Mouse (Mus musculus) large intestine, adult 2 months (tissue): ENCODE results near the gene Tufm. TPM values are rescaled to one million over a fixed set of nuclear protein-coding genes. Genes with fewer than 3 reads are reported as not detected.
"Not testable (repeated sequence)": the region's sequence is repeated elsewhere in the genome, so short reads cannot be mapped to it uniquely, and the experiment has no call there.

ENCODE experiments used
- DNase-seq: peaks from one replicate; pipeline ENCODE4 v3.0.0-alpha.2; 2012; ENCODE audit warnings: low read depth, low spot score
- WGBS: fragments of 180-500 bp; shearing (Covaris S2); methylation state at CpG from one replicate; pipeline ENCODE4 v1.1.7; 2018; 5-methylcytosine and 5-hydroxymethylcytosine counted together
- polyA plus RNA-seq: library from polyadenylated mRNA; depleted of rRNA; stranded (reverse); fragments of >200 nt; gene quantifications from 2 replicates; pipeline ENCODE4 v1.2.3, GENCODE M21; 2012

The Tufm gene
- polyA plus RNA-seq, 1 experiment: 163 TPM

DNA sequence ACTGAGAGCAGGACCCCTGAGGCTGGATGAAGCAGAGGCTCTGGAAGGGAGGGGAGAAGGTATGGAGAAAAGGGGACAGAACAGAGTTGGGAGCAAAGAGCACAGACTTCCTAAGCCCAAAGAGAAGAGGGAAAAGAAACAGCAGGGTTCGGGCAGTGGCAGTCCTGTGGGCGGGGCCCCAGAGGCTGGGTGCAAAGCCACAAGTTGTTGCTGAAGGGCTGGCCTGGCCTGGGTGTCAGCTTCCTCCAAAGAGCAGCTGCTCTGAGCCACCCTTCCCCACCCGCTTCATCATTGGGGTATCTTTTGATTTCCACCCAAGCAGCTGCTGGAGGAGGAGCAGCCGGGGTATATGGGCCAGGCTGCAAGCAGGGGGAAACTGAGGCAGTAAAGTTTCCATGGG is 23.0 kb upstream of the Tufm start:
- DNase-seq: no peak
- WGBS: 58% methylated on average over 4 of the region's 4 CpGs

DNA sequence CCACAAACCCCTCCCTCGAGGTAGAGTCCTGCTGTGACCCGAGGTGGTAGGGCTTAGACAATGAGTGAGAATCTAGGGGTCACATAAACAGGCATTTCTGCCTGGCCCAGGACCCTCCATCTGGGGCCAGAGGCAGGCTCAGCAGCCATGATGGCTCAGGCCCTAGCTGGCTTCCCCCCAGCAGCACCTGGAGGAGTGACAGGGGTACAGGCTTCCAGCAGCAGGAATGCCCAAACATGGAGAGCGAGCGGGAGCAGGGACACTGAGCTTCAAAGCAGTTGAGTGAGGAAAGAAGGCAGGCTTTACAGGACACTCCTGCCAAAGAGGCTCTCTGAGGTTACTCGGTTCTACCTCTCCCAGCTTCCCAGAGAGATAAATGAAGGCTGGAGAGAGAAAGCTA is 22.3 kb upstream of the Tufm start:
- DNase-seq: no peak
- WGBS: 54% methylated on average over 5 of the region's 5 CpGs

DNA sequence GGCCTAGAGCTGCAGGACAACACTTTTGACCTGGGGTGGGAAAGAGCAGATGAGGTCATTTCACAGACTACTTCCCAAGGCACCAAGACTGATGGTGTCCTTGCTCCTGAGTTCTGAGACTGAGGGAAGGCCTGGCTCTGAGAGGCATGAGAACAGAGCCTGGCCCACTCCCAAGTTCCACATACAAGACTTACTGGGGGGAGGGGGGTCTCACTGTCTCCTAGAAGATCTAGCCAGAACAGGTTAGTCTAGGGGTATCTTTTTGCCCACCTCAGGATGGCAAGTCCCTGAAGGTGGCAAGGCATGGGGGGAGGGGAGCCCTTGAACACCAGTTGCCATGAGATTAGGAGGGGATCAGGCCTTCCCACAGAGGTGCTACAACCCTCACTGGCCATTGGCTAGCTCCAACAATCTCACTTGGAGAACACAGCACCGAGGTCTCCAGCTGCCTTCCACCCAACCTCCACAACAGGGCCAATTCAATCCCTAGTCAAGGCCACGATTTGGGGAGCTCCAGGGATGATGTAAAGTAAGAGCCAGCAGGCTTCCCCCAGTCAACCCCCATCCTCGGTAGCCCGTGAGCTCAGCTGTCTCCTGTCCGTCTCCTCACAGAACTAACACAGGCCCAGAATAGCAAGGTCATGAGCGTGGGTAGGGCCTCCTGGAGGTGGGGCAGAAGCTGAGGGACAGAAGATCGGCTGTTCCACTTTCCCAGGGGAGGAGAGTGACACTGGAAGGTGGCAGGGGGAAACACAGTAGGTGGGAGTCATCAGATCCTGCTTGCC is 21.7 kb upstream of the Tufm start:
- DNase-seq: no peak
- WGBS: 48% methylated on average over 7 of the region's 7 CpGs

DNA sequence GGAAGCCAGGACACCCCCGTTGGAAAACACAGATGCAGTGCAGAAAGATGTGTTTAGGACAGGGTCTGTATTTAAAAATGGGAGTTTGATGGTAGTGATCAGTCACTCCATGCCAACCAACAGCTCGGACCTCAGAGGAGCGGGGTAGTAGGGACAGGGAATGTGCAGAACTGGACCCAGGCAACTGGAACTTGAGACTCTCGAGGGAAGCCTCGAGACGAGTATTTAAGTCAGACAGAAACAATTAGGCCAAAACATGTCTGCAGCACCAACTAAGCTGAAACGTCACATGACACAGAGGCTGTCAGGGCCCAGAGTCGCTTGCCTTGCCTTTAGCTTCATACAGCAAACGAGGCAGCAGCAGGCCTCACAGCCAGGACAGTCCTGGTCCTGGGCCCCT is 21.0 kb upstream of the Tufm start:
- 72% methylated on average over 9 of the region's 9 CpGs for WGBS

DNA sequence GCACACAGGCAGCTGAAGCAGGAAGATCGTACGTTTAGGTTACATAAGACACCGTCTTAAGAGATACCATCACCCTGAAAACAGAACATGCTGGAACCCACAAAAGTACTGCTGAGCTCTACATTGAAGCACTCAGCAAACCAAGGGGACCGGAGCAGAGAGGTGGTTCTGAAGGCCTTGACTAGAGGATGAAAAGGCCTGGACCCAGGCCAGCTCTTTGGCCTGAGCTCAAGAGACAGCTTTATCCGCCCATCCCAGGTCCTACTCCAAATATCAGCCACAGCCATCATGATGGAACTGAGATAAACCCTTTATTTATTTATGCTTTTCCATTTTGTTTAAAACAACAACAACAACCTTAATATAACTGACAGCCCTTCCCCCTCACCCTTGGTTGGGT is 20.5 kb upstream of the Tufm start:
- DNase-seq: no peak
- 75% methylated on average over 5 of the region's 5 CpGs for WGBS

More for the DNA sequence above, 21.0 kb upstream of the Tufm start:
- no peak for DNase-seq

DNA sequence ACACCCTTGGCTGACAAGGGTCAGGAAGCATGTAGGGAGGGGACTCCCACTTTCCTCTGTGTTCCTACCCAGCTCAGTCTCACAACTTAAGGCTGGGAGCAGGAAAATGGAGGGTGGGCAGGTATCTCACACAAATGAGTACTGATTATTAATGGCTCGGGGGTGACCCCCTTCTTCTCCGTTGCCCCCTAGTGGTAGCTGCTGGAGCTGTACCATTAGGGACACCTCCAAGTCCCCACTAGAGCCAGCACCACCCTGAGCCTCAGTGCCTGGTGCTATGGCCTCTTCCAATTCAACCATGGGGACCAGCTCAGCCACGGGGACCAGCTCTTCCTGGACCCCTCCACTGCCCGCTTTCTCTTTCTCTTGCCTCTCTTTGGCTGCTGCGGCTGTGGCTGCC is 19.9 kb upstream of the Tufm start:
- 66% methylated on average over 5 of the region's 5 CpGs for WGBS
- DNase-seq: no peak

DNA sequence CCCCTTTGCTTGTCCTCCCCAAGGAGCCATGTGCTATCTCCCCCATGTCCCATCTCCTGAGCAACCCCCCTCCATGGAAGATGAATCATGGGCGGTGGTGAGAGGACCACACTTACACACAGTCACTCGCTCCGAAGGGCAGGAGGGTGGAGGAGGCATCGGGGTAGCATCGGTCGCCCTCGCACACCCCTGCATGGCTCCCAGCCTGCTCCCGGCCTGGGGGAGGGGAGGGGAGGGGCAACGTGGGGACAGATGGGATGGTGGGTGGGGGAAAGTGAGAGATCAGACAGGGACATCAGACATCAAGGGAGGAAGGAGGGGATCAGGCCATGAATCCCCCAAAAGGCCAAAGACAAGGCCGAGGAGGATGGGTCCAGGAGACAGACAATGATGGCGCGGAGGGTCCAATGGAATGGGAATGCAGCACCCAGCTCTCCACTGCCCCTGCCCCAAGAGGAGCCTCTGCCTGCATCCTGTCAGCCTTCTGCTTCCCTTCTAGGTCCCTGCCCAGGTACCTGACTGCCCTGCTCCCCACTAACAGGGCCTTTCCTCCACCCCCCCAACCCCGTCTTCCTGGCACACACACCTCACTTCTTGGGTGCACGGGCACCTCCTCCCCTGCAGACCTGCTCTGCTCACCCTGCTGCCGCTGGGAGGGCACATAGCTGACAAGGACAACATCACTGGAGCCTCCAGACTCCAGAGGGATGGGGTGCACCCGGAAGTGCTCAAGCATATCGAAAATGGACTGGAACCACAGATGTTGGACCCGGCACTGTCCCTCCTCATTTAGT is 19.1 kb upstream of the Tufm start:
- 92% methylated on average over 18 of the region's 18 CpGs for WGBS
- DNase-seq: no peak

DNA sequence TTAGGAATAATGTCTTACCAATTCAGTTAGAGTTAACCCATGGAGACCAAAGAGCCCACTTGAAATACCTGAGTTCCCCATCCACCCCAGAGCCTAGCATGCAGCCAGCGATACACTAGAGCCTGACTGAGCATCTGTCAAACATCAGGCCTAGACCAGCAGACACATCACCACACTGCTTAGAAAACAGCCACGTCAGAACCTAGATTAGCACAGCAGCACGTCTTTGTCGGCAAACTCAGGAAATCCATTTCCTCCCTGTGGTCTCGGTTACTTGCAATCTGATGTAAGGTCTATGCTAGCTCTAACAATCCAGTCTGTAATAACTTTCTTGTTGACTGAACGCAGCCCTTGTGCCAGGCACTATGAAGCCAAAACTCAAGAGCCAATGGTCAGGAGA is 17.1 kb upstream of the Tufm start:
- WGBS: 81% methylated on average over 6 of the region's 6 CpGs
- no peak for DNase-seq

DNA sequence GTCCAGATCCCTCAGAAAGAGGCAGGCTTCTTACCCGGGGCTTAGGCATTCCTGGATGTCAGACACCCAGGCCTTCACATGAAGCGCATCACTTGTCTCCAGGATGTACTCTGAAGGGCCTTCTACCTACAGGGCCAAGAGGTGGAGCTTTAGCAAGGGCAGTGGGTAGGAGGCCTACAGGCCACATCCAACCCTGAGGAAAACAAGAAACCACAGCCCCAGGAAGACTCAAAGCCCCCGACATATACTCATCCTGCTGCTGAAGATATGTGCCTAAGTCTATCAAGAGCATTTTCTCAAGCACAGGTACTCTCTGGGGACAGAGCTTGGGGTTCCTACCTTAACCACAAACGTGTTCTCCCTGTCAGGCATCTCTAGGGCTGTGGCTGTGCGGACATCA is 15.8 kb upstream of the Tufm start:
- 91% methylated on average over 5 of the region's 5 CpGs for WGBS
- no peak for DNase-seq

DNA sequence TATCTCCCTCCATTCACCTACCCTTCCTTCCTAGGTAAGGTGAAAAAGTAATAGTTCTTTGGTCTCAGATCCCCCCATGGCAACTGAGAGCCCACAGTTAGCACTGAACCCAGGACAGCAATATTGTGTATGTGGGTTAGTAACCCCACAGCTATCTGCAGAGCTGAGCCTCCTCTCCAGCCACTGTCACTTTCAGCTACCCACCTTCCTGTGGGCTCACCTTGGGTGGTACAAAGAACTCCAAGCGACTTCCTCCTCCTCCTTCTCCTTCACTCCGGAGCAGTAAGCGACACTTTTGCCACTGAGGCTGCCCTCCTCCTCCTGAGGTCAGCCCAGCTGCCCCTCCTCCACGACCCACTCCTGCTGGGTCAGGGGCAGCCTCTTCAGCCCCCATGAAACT is 15.3 kb upstream of the Tufm start:
- WGBS: 82% methylated on average over 4 of the region's 4 CpGs
- no peak for DNase-seq

DNA sequence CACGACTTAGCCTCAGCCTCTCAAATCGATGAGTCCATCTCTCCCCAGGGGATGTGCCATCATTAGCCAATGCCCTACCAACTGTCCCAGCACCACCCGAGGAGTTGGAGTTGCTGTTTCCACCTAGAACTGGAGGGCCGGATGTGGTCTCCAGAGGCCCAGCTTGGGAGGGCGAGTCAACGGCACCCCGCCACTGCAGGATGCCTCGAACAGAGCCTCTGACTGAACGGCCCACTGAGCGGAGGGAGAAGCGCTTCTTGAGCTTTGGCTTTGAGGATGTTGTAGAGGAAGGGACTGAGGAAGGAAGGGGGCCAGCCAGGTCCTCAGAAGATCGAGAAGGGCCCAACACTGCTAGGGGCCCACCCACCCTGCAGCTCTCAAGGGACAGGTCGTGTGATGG is 14.9 kb upstream of the Tufm start:
- DNase-seq: no peak
- WGBS: 81% methylated on average over 13 of the region's 13 CpGs

DNA sequence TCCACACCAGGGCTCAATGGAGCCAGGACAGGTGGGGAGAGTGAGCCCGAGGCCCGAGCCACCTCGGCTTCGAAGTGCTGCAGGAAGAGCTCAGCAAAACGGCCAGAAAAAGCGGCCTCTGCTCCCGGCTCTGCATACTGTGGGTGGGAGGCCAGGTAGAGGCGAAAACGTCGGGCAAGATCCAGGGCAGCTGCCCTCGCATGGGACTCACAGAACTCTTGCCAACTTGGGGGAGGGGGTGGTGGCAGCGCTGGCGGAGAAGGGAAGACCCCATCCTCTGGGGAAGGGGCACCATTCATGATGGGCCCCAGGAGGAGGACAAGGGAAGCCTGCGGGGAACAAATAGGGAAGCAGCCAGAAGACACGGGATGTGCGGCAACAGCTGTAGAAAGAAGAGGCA is 14.4 kb upstream of the Tufm start:
- no peak for DNase-seq
- 90% methylated on average over 16 of the region's 16 CpGs for WGBS

DNA sequence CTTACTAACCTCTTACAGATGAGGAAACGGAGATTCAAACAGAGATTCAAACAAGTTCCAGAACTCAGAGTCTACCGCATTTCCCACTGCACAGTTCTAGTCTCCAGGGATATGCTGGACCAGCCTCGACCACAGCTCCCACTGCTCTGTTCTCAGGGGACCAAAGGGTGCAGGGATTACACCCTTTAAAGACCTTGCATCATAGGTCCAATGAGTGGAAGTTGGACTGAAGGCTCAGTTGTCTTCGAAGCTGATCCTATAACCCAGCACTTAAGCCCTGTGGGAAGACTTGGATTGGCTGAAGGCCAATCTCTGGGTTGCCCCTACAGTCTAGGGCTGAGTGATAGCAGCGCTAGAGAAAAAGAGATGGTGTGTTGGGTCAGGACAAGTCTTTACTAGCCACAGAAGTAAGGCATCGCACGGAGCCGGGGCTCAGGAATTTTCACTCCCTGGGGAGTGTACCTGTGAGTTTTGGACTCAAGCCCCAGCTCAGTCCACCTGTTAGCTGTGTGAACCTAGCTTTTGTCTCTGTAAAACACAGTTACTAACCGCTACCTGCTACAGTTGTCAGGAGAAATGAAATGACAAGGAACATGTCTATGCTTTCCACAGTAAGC is 13.6 kb upstream of the Tufm start:
- 58% methylated on average over 9 of the region's 9 CpGs for WGBS
- DNase-seq: no peak

DNA sequence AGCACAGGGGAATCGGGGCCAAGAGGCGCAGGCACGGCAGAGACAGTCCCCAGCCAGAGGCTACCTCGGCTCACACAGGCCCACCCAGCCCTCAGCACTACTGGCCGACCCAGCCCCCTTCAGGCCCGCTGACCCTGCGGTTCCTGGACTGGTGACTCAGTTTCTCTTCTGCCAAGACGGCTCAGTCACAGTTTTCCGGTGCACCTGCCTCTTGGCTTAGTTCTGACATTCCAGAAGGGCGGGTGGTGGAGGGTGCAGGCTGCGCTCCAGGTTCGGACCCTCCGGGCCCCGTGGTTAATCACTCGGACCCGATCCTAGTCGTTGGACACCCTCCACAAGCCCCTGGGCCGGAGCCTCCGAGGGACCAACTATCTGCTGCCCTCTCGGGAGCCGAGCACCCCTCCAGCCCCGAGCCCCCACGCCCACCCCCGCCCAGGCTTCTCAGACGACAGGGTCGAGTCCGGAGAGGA is 12.6 kb upstream of the Tufm start:
- under 1% methylated on average over 27 of the region's 27 CpGs for WGBS
- DNase-seq: no peak

DNA sequence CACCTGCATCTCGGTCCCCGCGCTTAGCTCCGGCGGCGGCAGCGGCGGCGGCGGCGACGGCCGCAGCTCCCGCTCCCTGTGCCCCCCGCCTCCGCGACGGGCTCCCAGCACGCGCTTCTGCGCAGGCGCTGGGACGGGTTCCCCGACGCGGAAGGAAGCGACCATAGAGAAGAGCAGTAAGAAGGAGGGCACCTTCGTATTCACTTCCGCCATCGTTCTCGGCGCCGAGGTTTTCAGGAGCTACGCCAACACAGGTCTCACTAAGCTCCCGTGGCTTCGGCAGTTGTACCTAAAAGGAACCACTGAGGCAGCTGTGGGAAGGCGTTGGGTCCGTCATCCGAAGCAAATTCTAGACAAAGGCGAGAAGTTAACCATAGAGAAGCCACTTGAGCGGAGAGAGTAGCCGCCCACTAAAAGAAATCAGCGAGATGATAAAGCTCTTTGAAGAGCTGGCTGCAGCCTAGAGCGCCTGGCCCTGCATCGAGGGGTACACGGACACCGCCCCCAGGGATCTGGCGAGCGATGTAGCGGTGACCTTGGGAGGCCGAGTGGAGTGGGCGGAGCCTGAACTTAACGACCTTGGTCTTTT is 12.1 kb upstream of the Tufm start, which contains the start of gene Sh2b1:
Gene Sh2b1 (minus strand): TSS at position 432 of the 589 bp plus-strand sequence.
- WGBS: under 1% methylated on average over 53 of the region's 53 CpGs
- DNase-seq: peak; percentile 66

DNA sequence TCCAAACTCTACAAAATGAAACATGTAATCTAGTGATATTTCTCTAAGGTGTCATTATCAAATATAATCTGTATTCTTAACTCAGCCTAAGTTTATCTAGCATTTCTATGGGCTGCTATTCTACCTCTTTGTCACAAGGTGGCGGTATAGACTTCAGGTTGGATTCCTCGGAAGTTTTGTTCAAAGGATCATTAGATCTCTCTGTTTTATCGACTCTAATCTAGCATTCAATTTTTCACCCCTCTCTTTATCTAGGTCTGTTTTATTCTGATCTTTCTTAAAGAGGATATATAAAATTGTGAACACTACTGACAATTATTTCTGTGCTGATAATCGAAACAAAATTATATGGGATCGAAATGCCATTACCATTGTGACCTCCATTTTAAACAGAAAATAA is 5.5 kb upstream of the Tufm start:
- 20% methylated on average over 5 of the region's 5 CpGs for WGBS
- DNase-seq: no peak

DNA sequence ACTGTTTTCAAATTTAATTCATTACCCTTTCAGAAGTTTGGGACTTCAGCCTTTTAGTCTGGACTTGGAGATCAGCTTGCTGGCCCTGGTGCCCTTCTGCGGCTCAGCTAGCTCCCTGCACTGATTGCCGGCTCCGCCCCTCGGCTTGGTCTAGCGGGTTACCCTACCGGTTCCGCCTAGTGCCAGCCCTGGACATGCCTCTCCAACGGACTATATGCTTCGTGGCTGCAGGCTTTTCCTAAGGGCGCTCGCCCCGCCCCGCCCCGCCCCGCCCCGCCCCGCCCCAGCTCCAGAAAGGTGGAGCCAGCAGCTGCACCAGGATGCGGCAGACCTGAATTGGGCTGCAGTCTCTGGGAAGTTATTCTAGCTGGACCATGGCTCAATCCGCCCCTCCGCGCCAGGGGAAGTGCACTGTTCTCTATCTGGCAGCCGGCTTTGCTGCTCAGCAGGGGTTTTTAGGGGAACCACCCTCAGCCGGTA is 4.7 kb upstream of the Tufm start:
- under 1% methylated on average over 23 of the region's 23 CpGs for WGBS
- peak; percentile 82 for DNase-seq

DNA sequence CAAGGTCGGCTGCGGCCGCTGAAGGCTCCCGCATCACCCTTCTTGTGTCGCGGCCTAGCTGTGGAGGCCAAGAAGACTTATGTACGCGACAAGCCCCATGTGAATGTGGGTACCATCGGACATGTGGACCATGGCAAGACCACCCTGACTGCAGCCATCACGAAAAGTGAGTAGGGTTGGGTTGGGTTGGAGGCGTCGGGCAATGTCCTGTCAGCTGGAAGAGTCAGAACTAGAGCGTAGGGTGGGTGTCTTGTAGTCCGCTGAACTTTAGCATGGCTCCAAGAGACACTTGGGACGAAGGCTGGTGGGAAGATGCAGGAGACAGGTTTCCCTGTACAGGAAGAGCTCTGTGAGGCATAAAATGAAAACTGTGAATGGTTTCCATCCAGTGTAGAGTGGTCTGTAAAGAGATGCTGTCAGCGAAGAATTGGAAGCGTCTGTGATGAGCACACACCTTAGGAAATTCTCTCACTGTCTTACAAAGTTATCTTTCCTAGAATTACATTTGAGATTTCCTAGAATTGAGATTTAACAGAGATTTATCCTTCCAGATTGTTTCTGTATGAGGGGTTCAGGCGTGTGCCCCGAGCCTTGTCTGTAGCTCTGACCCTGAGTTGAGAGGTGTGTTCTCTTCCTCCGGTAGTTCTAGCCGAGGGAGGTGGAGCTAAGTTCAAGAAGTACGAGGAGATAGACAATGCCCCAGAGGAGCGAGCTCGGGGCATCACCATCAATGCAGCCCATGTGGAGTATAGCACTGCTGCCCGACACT is 640 bp downstream of the Tufm start:
- WGBS: 7% methylated on average over 25 of the region's 25 CpGs
- DNase-seq: not testable (repeated sequence)

DNA sequence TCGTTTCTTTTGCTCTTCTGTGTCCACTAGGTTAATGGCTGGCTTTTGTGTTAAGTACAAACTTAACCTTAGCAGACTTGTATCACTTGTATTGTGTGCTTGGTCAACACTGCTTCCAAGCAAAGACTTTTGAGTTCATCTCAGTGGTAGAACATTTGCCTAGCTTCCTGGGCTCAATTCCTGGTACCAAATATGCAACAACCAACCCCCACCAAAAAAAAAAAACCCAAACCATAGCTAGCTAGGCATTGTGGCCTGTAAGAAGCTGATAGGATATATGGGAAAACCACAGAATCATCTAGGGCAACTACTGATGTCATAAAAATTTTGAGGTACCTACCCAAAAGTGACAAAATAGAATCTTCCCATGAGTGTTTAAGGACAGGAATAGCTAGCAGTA is 3.8 kb downstream of the Tufm start:
- WGBS: 43% methylated on average over 1 of the region's 1 CpGs
- DNase-seq: no peak
